In genomic region chr5:27258636-27259035, GRCm38 (mm10) we compare ENCODE assay signal across 25 mouse cellular contexts.
DNase-seq lines count a peak whose midpoint lies in the region; ATAC-seq lines count a peak whose summit lies in the region.
"Had no signal": no experiment of that assay in that cellular context is flagged by ENCODE, and none has a peak within 500 bp of the region (broad histone marks: within the 10 kb centered on the region; RNA-seq: fewer than 3 reads in every experiment).

No protein-coding gene starts in this region.

- WGBS in midbrain, embryonic 16.5 days = 90% methylated on average over 3 of the region's 3 CpGs

- no peak; the same call in 1 of the 2 replicates for ATAC-seq in cerebellum, adult (ENCODE audit: insufficient number of reproducible peaks, low FRiP score, low TSS enrichment)
- no peak for ATAC-seq in midbrain, embryonic 16.5 days
- ATAC-seq: forebrain, embryonic 14.5 days; forebrain, postnatal 0 days; intestine, postnatal 0 days; Patski had no signal

- no peaks in the 10 kb centered on the region for H3K36me3 ChIP-seq in midbrain, embryonic 16.5 days (ENCODE audit: control insufficient read depth, insufficient read depth, low read length)
- H3K36me3 ChIP-seq: forebrain, embryonic 10.5 days; G1E; heart, embryonic 13.5 days; hindbrain, embryonic 15.5 days had no signal

- DNase-seq in cerebellum, adult 18-20 months = peak; percentile 46 to 61
- peak; percentile 77 for DNase-seq in brain, adult 2 months (ENCODE audit: low read depth, low spot score)
- peak; percentile 59 for DNase-seq in cerebellum, adult 9-10 months
- peak; percentile 45 to 57 for DNase-seq in cerebellum, postnatal 25 days
- no peak for DNase-seq in layer of hippocampus, adult 11-12 months (ENCODE audit: low spot score)
- DNase-seq: adrenal gland, postnatal 10 days; adrenal gland, postnatal 36 days; B cell, adult 2 months; forebrain, postnatal 0 days; gastrocnemius, adult 2 months; gastrocnemius, postnatal 14 days; heart, adult 18-20 months; heart, postnatal 14 days; heart, postnatal 4 days; kidney, adult 2 months had no signal

- H3K9ac ChIP-seq in midbrain, embryonic 16.5 days (ENCODE audit: low read depth, low read length) = no peak overlapping the region
- H3K9ac ChIP-seq: forebrain, postnatal 0 days; heart, embryonic 13.5 days; hindbrain, embryonic 15.5 days had no signal

- H3K4me2 ChIP-seq in midbrain, embryonic 16.5 days (ENCODE audit: low read length) = no peak overlapping the region
- H3K4me2 ChIP-seq: heart, embryonic 13.5 days; hindbrain, embryonic 15.5 days had no signal

- no peak overlapping the region for H3K27ac ChIP-seq in midbrain, embryonic 16.5 days (ENCODE audit: low read length)
- H3K27ac ChIP-seq: forebrain, embryonic 10.5 days; gastrocnemius, adult 2 months; heart, embryonic 13.5 days; hindbrain, embryonic 15.5 days had no signal

- no peaks in the 10 kb centered on the region for H3K27me3 ChIP-seq in midbrain, embryonic 16.5 days (ENCODE audit: control insufficient read depth, insufficient read depth, low read depth, low read length)
- H3K27me3 ChIP-seq: CH12.LX; hindbrain, embryonic 15.5 days; Patski had no signal

- H3K4me1 ChIP-seq in midbrain, embryonic 16.5 days (ENCODE audit: control insufficient read depth, insufficient read depth, low read length) = peaks cover 17% of the 10 kb centered on the region

- no peaks in the 10 kb centered on the region for H3K9me3 ChIP-seq in midbrain, embryonic 16.5 days (replicated peaks; ENCODE audit: control insufficient read depth, low read length, poor library complexity, severe bottlenecking)
- H3K9me3 ChIP-seq: hindbrain, embryonic 15.5 days had no signal

- H3K4me3 ChIP-seq in midbrain, embryonic 16.5 days (ENCODE audit: low read depth, low read length) = no peak overlapping the region
- H3K4me3 ChIP-seq: forebrain, embryonic 10.5 days; gastrocnemius, adult 2 months; heart, embryonic 13.5 days; hindbrain, embryonic 15.5 days had no signal
